Mouse (Mus musculus) testis, postnatal 10 days (tissue): ENCODE data around the gene Zbtb45.

Experiments used
- DNase-seq: peaks from one replicate; pipeline ENCODE4 v3.0.0; 2021; ENCODE audit warnings: low spot score

Zbtb45 gene

GRCm38 (mm10) chr7:12998851-12999250, 11.0 kb downstream of the Zbtb45 start, which contains the start of gene Trim28:
Gene Trim28, plus strand, starts transcription at chr7:12999114.
- no peak for DNase-seq

- no peak for DNase-seq
Observed at GRCm38 (mm10) chr7:12998053-12998452, 11.8 kb downstream of the Zbtb45 start, which contains the start of gene Slc27a5. Gene Slc27a5, minus strand, starts transcription at chr7:12998192.

GRCm38 (mm10) chr7:12997230-12997629, 12.6 kb downstream of the Zbtb45 start:
- DNase-seq, result no peak

GRCm38 (mm10) chr7:12995862-12996261, 14.0 kb downstream of the Zbtb45 start:
- no peak for DNase-seq

GRCm38 (mm10) chr7:12993148-12993547, 16.7 kb downstream of the Zbtb45 start:
- no peak for DNase-seq

DNA sequence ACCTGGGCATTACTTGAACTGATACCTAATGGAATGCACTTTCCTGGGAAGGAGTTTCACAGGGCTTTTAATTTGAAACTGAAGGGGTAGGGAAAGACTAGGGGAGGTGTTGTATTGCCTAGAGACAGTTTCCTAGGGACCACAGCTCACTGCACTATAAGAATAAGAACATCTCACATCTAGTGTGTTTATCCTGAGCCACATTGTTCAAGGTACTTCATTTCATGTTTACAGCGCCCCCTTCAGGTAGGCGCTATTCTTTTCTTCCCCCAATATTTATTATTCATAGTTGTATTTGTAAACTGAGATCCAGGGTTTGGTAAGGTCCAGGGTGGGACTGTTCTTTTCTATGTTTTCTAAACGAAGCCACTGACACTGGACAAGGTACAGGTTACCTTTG, 17.6 kb downstream of the Zbtb45 start:
- no peak for DNase-seq

GRCm38 (mm10) chr7:12987409-12988189, 22.2 kb downstream of the Zbtb45 start:
- no peak for DNase-seq

DNA sequence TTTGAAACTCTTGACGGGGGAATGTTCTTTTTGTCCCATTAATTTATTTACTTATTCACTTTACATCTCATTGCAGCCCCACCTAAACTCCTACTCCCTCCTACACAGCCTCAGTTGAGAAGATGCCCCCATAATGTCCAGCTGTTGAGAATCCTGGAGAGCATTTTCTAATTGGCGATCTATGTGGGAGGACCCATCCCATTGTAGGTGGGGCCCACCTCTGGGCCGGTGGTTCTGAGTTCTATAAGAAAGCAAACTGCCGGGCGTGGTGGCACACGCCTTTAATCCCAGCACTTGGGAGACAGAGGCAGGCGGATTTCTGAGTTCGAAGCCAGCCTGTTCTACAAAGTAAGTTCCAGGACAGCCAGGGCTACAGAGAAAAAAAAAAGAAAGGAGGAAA, 22.9 kb downstream of the Zbtb45 start:
- DNase-seq, result no peak

DNA sequence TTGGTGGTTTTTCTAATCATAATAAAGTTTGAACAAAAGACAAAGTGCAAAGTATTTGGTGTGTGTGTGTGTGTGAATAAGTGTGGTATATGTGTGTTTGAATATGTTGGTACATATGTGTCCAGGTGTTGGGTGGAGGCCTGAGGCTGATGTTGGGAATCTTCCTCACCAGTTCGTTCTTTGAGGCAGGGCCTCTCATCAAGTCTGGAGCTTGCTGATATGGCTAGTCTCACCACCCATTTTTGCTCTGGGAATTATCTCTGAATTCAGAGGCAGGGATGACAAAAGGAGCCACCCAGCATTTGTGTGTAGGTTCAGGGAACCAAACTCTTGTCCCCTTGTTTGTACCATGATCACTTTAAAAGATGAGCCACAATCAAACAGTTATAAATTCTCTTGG, 24.1 kb downstream of the Zbtb45 start:
- DNase-seq, result no peak

GRCm38 (mm10) chr7:12980291-12980690, 29.5 kb downstream of the Zbtb45 start:
- no peak for DNase-seq

DNA sequence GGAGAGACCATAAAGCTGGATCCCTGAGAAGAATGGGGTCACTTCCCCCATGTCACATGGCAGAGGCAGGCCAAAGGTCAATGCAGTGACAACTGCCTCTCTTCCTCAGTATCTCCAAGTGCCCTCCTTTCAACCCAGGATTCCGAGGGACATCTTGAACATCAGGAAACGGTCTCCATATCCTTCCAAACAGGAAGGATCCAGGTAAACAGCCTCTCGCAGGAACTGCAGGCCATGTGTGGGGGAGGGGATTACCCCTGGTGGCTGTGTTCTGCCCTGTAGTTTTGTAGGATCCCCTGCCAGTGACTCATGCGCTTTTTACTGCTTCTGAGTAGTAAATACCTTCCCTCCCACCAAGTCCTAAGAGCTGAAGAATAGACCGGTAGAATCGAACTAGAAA, 30.1 kb downstream of the Zbtb45 start:
- DNase-seq, result no peak

GRCm38 (mm10) chr7:12978931-12979722, 30.7 kb downstream of the Zbtb45 start:
- no peak for DNase-seq

DNA sequence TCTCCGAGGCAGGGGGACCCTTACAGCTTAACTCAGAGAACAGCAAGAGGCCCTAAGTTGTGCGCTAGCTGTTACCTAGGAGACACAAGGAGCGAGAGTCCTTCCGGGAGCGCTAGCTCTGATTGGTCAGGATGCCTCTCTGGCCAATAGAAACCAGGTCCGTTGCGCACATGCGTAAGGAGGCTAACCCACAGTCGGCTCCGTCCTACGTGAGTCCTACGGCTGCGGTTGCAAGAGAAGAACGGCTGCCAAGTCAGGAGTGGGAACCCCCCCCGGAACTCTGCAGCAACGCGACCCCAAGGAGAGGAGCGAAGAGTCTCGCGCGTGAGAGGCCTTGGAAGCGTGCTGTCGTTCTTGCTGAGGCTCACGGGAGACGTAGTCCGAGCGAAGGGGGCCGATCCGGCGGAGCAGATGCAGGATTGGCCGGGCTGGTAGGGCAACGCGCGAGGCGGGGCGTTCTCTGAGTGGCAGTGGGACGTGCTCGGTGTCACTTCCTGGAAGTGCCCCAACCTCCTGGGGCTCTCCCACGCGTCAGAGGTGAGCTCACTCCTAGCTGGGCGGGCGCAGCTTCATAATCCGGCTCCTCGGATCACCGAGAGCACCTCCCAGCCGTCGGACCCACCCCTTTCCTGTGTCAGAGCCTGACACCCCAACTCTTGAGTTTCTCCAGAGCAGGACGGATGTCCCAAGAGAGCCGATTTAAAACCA, 32.0 kb downstream of the Zbtb45 start, which contains the start of gene Zfp446:
Gene Zfp446, plus strand, starts transcription at position 167 of the 708 bp plus-strand sequence.
- DNase-seq, result peak; percentile 97

GRCm38 (mm10) chr7:12970906-12971305, 38.9 kb downstream of the Zbtb45 start:
- DNase-seq, result no peak

GRCm38 (mm10) chr7:12966104-12966845, 43.6 kb downstream of the Zbtb45 start:
- DNase-seq, result peak; percentile 82

DNA sequence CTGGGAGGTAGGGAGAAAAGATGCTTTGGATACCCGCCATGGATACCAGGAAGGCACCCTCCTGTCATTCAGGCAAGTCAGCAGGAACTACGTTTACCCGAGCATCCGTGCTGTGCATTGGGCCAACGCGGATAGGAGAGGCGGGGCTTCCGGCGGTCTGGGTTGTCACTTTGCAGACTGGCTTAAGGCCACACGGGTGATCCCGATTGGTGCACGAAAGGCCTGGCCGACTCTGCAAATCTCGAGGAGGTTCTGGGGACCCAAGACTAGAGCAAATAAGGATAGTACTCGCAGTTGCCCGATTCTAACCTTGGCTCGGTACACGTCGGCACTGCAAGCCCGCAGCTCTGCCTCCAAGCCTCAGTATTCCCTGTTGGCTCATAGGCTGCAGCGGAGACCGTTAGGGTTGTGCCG, 44.1 kb downstream of the Zbtb45 start, which contains the start of gene Zfp324:
Gene Zfp324, plus strand, starts transcription at position 161 of the 414 bp plus-strand sequence.
- DNase-seq, result peak; percentile 90

DNA sequence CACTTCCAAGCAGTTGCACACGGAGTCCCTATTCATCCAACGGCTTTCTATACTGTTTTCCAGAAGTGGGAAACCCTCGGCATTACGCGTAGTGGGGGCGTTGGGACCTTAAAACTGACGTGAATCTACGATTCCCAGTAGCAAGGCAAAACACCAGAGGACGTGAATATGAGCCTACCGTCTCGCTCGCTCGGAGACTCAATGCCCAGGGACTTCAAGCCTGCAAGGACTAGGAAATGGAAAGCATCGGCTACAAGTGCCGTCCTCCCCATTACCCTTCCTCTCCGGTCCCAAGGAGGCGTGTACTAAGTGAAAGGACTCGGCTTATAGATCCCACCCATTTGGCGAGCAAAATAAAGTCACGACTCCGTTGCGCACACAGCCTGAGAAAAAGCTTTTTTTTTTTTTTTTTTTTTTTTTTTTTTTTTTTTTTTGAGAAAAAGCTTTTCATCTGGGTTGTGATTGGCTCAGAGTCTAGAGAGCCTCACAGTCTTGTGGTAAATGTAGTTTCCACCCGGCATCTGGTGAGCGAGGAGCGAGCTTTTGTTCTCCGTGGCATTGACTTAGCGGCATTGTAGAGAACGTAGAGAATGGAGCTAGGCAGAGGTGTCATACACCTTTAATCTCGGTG, 48.2 kb downstream of the Zbtb45 start:
- DNase-seq, result peak; percentile 50

GRCm38 (mm10) chr7:12959718-12960117, 50.1 kb downstream of the Zbtb45 start:
- no peak for DNase-seq

DNA sequence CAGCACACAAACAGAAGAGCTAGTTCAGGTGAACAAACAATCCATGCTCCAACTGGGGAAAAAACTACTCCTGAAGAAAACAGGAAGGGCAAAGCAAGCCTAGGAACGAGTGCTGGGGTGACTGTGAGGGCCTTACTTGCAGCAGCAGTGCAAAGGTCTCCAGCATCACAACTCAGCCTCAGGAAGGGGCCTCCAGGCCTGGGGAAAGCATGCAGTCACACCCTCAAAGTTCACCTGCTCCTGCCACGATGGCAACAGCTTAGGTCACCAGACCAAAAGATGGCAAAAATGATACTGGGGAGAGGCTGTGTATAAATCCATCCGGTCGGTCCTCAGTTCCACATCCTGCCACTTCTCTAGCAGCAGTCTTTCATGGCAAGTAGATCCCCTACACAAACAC, 50.9 kb downstream of the Zbtb45 start:
- DNase-seq, result no peak

- DNase-seq, result no peak
Observed at GRCm38 (mm10) chr7:12957511-12957910, 52.3 kb downstream of the Zbtb45 start.

DNA sequence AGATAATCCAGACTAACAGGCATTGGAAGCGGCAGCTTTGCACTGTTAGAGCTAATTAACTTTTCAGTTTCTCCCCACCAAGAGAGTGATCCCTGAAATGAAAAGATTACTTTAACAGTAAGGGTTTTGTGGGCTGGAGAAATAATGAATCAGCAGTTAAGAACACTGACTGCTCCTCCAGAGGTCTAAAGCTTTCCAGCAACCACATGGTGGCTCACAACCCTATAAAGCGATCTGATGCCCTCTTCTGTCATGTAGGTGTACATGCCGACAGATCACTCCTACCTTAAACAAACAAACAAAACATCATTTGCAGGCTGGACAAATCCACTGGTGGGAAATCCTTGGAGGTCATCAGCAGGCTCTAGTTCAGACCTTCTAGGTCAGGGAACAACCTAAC, 54.9 kb downstream of the Zbtb45 start:
- no peak for DNase-seq
